Mouse (Mus musculus): ENCODE results near the gene Adgra3. TPM values are rescaled to one million over a fixed set of nuclear protein-coding genes. Genes with fewer than 3 reads are reported as not detected.
A peak's percentile ranks its signal among the peaks of the same experiment; 100 is the strongest.

The Adgra3 gene
- polyA plus RNA-seq, 1 experiment from 2014 or later, result 59.5 TPM

- DNase-seq (ENCODE audit: low spot score) (no peak), ATAC-seq (ENCODE audit: insufficient number of reproducible peaks, low FRiP score, low TSS enrichment, low read depth) (no peak)
- Histone ChIP-seq H3K9me3 (ENCODE audit: control insufficient read depth, low read length) (no peaks in the 10 kb centered on the region), H3K4me3 (ENCODE audit: low read depth, low read length) (no peak overlapping the region), H3K36me3 (ENCODE audit: control insufficient read depth, insufficient read depth, low read length) (no peaks in the 10 kb centered on the region), H3K9ac (ENCODE audit: low read length) (no peak overlapping the region), H3K4me1 (ENCODE audit: control insufficient read depth, insufficient read depth, low read length) (peaks cover 8% of the 10 kb centered on the region; the same call in 1 of the 2 replicates), H3K27me3 (ENCODE audit: control insufficient read depth, insufficient read depth, low read length) (no peaks in the 10 kb centered on the region), H3K4me2 (ENCODE audit: low read depth, severe bottlenecking) (no peak overlapping the region), H3K27ac (replicated peaks; ENCODE audit: low read depth, low read length) (no peak overlapping the region)
- 88% methylated on average over 8 of the region's 8 CpGs for WGBS
Observed at GRCm38 (mm10) chr5:50037666-50038065, 21.1 kb downstream of the Adgra3 start.

DNA sequence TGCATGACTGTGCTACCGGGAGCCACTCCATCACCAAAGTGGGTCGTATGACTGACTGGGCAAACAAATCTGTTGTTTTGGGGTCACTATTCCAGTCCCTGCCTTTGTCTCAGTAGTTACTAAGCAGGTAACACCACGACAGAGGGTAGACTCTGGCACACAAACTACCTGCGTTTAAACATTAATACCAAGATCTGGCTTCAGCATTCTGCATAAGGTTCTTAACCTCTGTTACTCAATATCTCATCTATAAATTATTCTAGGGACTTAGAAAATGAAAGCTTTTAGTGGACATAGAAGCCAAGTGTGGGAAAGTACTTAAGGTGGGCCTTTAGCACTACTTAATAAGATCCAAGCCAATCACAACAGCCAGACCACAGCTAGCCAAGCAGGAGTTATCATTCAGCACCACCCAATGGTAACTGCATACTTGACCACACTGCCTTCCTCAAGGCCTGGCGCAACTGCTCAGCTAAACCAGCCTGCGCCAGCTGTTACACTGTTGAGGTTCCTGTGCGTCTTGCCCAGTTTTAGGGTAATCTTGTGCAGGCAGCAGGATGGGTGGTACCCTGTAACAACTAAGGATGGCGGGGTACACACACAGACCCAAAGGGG lies 23.8 kb downstream of the Adgra3 start:
- H3K4me3 ChIP-seq (ENCODE audit: low read depth, low read length), result no peak overlapping the region
- H3K4me1 ChIP-seq (ENCODE audit: control insufficient read depth, insufficient read depth, low read length), result peaks cover 3% of the 10 kb centered on the region; the same call in 1 of the 2 replicates
- no peak overlapping the region for H3K27ac ChIP-seq (replicated peaks; ENCODE audit: low read depth, low read length)
- no peak overlapping the region for H3K4me2 ChIP-seq (ENCODE audit: low read depth, severe bottlenecking)
- 91% methylated on average over 8 of the region's 8 CpGs for WGBS
- H3K9ac ChIP-seq (ENCODE audit: low read length), result no peak overlapping the region
- H3K27me3 ChIP-seq (ENCODE audit: control insufficient read depth, insufficient read depth, low read length), result no peaks in the 10 kb centered on the region
- H3K9me3 ChIP-seq (ENCODE audit: control insufficient read depth, low read length), result no peaks in the 10 kb centered on the region
- ATAC-seq (ENCODE audit: insufficient number of reproducible peaks, low FRiP score, low TSS enrichment, low read depth), result no peak
- no peak for DNase-seq (ENCODE audit: low spot score)
- H3K36me3 ChIP-seq (ENCODE audit: control insufficient read depth, insufficient read depth, low read length), result no peaks in the 10 kb centered on the region

DNA sequence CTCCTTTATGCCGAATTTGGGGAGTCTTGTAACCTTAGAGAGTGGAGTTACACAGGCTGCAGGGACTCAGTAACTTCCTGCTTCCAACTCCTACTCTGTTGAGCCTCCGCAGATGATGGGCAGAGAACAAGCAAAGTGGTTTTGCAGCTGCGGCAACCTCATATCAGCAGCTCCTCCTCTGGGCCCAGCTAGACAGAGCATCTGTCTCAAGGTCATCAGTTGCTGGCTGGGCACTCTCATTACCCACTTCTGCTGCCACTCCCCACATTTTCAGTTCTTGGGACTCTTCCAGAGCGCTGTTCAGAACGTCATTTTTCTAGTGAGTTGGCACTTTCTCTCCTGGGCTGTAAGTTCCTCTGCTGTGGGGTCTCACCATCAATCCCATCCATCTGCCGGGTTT lies 24.6 kb downstream of the Adgra3 start:
- 78% methylated on average over 6 of the region's 6 CpGs for WGBS
- DNase-seq (ENCODE audit: low spot score) (no peak), ATAC-seq (ENCODE audit: insufficient number of reproducible peaks, low FRiP score, low TSS enrichment, low read depth) (no peak)
- Histone ChIP-seq H3K36me3 (ENCODE audit: control insufficient read depth, insufficient read depth, low read length) (no peaks in the 10 kb centered on the region), H3K4me3 (ENCODE audit: low read depth, low read length) (no peak overlapping the region), H3K9ac (ENCODE audit: low read length) (no peak overlapping the region), H3K27me3 (ENCODE audit: control insufficient read depth, insufficient read depth, low read length) (no peaks in the 10 kb centered on the region), H3K4me2 (ENCODE audit: low read depth, severe bottlenecking) (no peak overlapping the region), H3K9me3 (ENCODE audit: control insufficient read depth, low read length) (no peaks in the 10 kb centered on the region), H3K4me1 (ENCODE audit: control insufficient read depth, insufficient read depth, low read length) (peaks cover 3% of the 10 kb centered on the region; the same call in 1 of the 2 replicates), H3K27ac (replicated peaks; ENCODE audit: low read depth, low read length) (no peak overlapping the region)

DNA sequence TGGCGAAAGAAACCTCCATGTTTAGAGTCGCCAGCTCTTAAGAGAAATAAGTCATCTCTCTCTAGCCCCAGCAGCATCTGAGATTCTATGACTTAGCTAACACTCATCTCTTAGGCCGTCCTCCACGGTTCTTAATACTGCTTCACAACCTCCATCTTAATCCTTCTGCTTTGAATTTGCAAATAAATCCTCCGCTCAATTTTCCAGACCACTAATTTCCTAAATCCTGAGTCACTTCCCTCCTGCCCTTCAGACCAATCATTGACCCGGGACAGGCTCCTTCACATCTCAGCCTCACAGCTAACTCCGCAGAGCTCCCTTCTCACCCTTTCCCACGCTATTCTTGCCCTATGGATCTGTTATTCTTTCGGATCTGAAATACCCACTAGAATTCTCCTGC lies 25.1 kb downstream of the Adgra3 start:
- peaks cover 3% of the 10 kb centered on the region; the same call in 1 of the 2 replicates for H3K4me1 ChIP-seq (ENCODE audit: control insufficient read depth, insufficient read depth, low read length)
- 76% methylated on average over 9 of the region's 9 CpGs for WGBS
- H3K4me2 ChIP-seq (ENCODE audit: low read depth, severe bottlenecking), result no peak overlapping the region
- no peaks in the 10 kb centered on the region for H3K9me3 ChIP-seq (ENCODE audit: control insufficient read depth, low read length)
- H3K27ac ChIP-seq (replicated peaks; ENCODE audit: low read depth, low read length), result no peak overlapping the region
- ATAC-seq (ENCODE audit: insufficient number of reproducible peaks, low FRiP score, low TSS enrichment, low read depth) (no peak), DNase-seq (ENCODE audit: low spot score) (no peak)
- no peaks in the 10 kb centered on the region for H3K36me3 ChIP-seq (ENCODE audit: control insufficient read depth, insufficient read depth, low read length)
- no peak overlapping the region for H3K4me3 ChIP-seq (ENCODE audit: low read depth, low read length)
- H3K9ac ChIP-seq (ENCODE audit: low read length), result no peak overlapping the region
- H3K27me3 ChIP-seq (ENCODE audit: control insufficient read depth, insufficient read depth, low read length), result no peaks in the 10 kb centered on the region

DNA sequence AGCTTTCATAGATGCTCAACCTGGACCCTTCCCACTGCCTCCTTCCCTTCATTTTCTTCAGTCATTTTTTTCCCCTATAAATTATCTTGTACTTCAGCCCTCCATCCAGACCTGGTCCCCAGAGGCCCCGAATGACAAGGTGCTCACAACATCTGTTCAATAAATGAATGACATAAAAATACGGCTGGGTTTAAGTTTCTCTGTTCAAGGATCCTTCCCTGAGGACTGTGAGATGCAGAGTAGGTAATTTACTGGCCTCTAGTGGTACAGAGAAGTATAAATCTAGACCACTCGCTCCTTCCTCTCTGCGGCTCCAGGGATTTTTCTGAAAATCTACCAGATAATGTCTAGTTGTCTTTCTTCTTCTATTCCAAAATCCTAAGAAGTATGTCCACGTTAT lies 26.5 kb downstream of the Adgra3 start:
- Histone ChIP-seq H3K4me1 (ENCODE audit: control insufficient read depth, insufficient read depth, low read length) (peaks cover 3% of the 10 kb centered on the region; the same call in 1 of the 2 replicates), H3K9ac (ENCODE audit: low read length) (no peak overlapping the region), H3K27ac (replicated peaks; ENCODE audit: low read depth, low read length) (no peak overlapping the region), H3K27me3 (ENCODE audit: control insufficient read depth, insufficient read depth, low read length) (no peaks in the 10 kb centered on the region), H3K9me3 (ENCODE audit: control insufficient read depth, low read length) (no peaks in the 10 kb centered on the region), H3K4me2 (ENCODE audit: low read depth, severe bottlenecking) (no peak overlapping the region), H3K4me3 (ENCODE audit: low read depth, low read length) (no peak overlapping the region), H3K36me3 (ENCODE audit: control insufficient read depth, insufficient read depth, low read length) (no peaks in the 10 kb centered on the region)
- WGBS, result 67% methylated on average over 5 of the region's 5 CpGs
- no peak for DNase-seq (ENCODE audit: low spot score)
- ATAC-seq (ENCODE audit: insufficient number of reproducible peaks, low FRiP score, low TSS enrichment, low read depth), result peak; percentile 63; the same call in 1 of the 2 replicates

DNA sequence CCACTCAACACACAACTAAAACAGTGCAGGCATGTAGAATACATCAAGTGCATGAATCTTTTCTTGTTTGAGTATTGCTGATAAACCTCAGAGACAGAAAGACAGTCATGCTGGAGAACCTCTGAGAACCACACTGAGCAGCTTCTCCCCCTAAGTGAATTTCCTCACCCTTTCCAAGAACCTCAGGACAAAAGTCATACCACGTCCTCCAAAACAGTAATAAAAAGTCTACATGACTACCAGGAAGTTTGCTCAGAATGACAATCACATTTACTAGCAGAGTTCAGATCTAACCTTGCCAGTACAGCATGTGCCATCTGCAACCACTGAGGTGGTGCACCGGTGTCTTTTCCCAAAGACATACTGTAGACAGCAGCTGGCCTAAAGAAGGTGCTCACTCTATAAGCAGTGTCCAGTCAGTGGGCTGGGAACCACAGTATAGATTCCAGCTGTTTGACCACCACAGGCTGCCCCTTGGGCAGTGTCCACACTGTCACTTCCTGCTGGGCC lies 27.0 kb downstream of the Adgra3 start:
- ATAC-seq (ENCODE audit: insufficient number of reproducible peaks, low FRiP score, low TSS enrichment, low read depth) (no peak), DNase-seq (ENCODE audit: low spot score) (no peak)
- Histone ChIP-seq H3K4me1 (ENCODE audit: control insufficient read depth, insufficient read depth, low read length) (peaks cover 3% of the 10 kb centered on the region; the same call in 1 of the 2 replicates), H3K9ac (ENCODE audit: low read length) (no peak overlapping the region), H3K36me3 (ENCODE audit: control insufficient read depth, insufficient read depth, low read length) (no peaks in the 10 kb centered on the region), H3K4me3 (ENCODE audit: low read depth, low read length) (no peak overlapping the region), H3K27me3 (ENCODE audit: control insufficient read depth, insufficient read depth, low read length) (no peaks in the 10 kb centered on the region), H3K27ac (replicated peaks; ENCODE audit: low read depth, low read length) (no peak overlapping the region), H3K4me2 (ENCODE audit: low read depth, severe bottlenecking) (no peak overlapping the region), H3K9me3 (ENCODE audit: control insufficient read depth, low read length) (no peaks in the 10 kb centered on the region)
- WGBS, result 89% methylated on average over 2 of the region's 2 CpGs

DNA sequence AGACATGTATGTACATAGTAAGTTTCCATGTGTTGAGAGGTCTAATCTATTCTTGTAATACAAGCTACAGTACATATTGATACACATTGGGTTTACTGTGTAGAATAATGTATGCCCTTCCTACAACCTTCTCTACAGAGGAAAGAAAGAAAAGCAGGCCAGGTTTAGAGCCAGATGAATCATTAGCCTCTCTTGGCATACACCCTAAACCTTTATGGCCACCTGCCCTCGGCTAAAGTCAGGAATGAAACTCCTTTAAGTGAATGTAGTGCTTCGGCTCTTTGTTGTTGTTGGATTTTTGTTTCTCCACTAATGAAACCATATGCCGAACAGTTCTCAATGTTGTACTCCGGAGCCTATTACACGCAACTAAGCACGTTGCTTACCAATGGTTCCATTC lies 27.5 kb downstream of the Adgra3 start:
- H3K4me2 ChIP-seq (ENCODE audit: low read depth, severe bottlenecking), result no peak overlapping the region
- H3K9ac ChIP-seq (ENCODE audit: low read length), result no peak overlapping the region
- H3K27me3 ChIP-seq (ENCODE audit: control insufficient read depth, insufficient read depth, low read length), result no peaks in the 10 kb centered on the region
- no peak for DNase-seq (ENCODE audit: low spot score)
- no peaks in the 10 kb centered on the region for H3K36me3 ChIP-seq (ENCODE audit: control insufficient read depth, insufficient read depth, low read length)
- no peaks in the 10 kb centered on the region for H3K4me1 ChIP-seq (ENCODE audit: control insufficient read depth, insufficient read depth, low read length)
- H3K27ac ChIP-seq (replicated peaks; ENCODE audit: low read depth, low read length), result no peak overlapping the region
- H3K9me3 ChIP-seq (ENCODE audit: control insufficient read depth, low read length), result no peaks in the 10 kb centered on the region
- WGBS, result 90% methylated on average over 6 of the region's 6 CpGs
- ATAC-seq (ENCODE audit: insufficient number of reproducible peaks, low FRiP score, low TSS enrichment, low read depth), result no peak
- H3K4me3 ChIP-seq (ENCODE audit: low read depth, low read length), result no peak overlapping the region

- DNase-seq (ENCODE audit: low spot score), result no peak
Observed at GRCm38 (mm10) chr5:50029662-50030061, 29.1 kb downstream of the Adgra3 start.

DNA sequence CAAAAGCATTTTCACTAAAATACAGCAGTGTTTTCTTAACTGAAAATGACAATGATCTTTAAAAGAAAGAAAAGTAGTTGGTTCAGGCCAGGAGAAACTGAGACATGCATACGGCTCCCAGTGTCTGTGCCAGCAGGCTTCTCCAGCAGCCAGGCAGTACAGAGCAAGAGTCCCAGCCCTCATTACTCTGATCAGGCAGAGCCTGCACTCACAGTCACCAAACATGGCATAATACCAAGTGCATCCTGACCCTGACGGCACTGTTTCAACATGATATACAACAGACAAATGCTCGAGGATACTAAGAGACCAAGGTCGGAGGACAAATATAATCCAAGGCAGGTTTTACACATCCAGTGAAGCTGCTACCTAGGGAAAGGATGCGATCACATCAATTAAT lies 31.2 kb downstream of the Adgra3 start:
- Histone ChIP-seq H3K4me2 (ENCODE audit: low read depth, severe bottlenecking) (no peak overlapping the region), H3K9ac (ENCODE audit: low read length) (no peak overlapping the region), H3K36me3 (ENCODE audit: control insufficient read depth, insufficient read depth, low read length) (peaks cover 5% of the 10 kb centered on the region), H3K27me3 (ENCODE audit: control insufficient read depth, insufficient read depth, low read length) (no peaks in the 10 kb centered on the region), H3K4me3 (ENCODE audit: low read depth, low read length) (no peak overlapping the region), H3K27ac (replicated peaks; ENCODE audit: low read depth, low read length) (no peak overlapping the region), H3K9me3 (ENCODE audit: control insufficient read depth, low read length) (no peaks in the 10 kb centered on the region), H3K4me1 (ENCODE audit: control insufficient read depth, insufficient read depth, low read length) (no peaks in the 10 kb centered on the region)
- ATAC-seq (ENCODE audit: insufficient number of reproducible peaks, low FRiP score, low TSS enrichment, low read depth) (no peak), DNase-seq (ENCODE audit: low spot score) (no peak)
- WGBS, result 74% methylated on average over 5 of the region's 5 CpGs

More at GRCm38 (mm10) chr5:50029662-50030061, 29.1 kb downstream of the Adgra3 start:
- 85% methylated on average over 6 of the region's 6 CpGs for WGBS
- no peaks in the 10 kb centered on the region for H3K27me3 ChIP-seq (ENCODE audit: control insufficient read depth, insufficient read depth, low read length)
- no peaks in the 10 kb centered on the region for H3K36me3 ChIP-seq (ENCODE audit: control insufficient read depth, insufficient read depth, low read length)
- no peak overlapping the region for H3K4me2 ChIP-seq (ENCODE audit: low read depth, severe bottlenecking)
- H3K27ac ChIP-seq (replicated peaks; ENCODE audit: low read depth, low read length), result no peak overlapping the region
- no peaks in the 10 kb centered on the region for H3K4me1 ChIP-seq (ENCODE audit: control insufficient read depth, insufficient read depth, low read length)
- ATAC-seq (ENCODE audit: insufficient number of reproducible peaks, low FRiP score, low TSS enrichment, low read depth), result 0 out of 2 replicates have a peak, but pooled peaks have one; percentile 9
- H3K9ac ChIP-seq (ENCODE audit: low read length), result no peak overlapping the region
- H3K4me3 ChIP-seq (ENCODE audit: low read depth, low read length), result no peak overlapping the region
- no peaks in the 10 kb centered on the region for H3K9me3 ChIP-seq (ENCODE audit: control insufficient read depth, low read length)

All from limb, embryonic 11.5 days (tissue).